Mouse (Mus musculus) spleen, adult 2 months (tissue): ENCODE measurements around the gene Ank. TPM values are rescaled to one million over a fixed set of nuclear protein-coding genes. Genes with fewer than 3 reads are reported as not detected.

ENCODE experiments used
- DNase-seq, 2 experiments: peaks; one replicate each; pipeline versions ENCODE4 v3.0.0 to v3.0.0-alpha.2; 2012 to 2021; ENCODE audit warnings: low spot score in 2 of 2, low read depth in 1 of 2
- H3K27ac ChIP-seq: fragments of 200-500 bp; 2 replicates; pipeline ENCODE4 v1.5.1; 2012; ENCODE audit warnings: low read length, inconsistent platforms; ENCODE audit not compliant: insufficient read depth
- H3K27me3 ChIP-seq: fragments of 200-500 bp; 2 replicates; pipeline ENCODE4 v1.6.1; 2012; ENCODE audit warnings: mild to moderate bottlenecking, moderate library complexity, low read length, inconsistent platforms; ENCODE audit not compliant: control insufficient read depth, insufficient read depth
- H3K36me3 ChIP-seq: fragments of 200-500 bp; 2 replicates; pipeline ENCODE4 v1.6.1; 2012; ENCODE audit warnings: mild to moderate bottlenecking, low read length, inconsistent platforms; ENCODE audit not compliant: control insufficient read depth, insufficient read depth
- H3K4me1 ChIP-seq: fragments of 200-500 bp; 2 replicates; pipeline ENCODE4 v1.6.1; 2011; ENCODE audit warnings: inconsistent platforms; ENCODE audit not compliant: control insufficient read depth, insufficient read depth, insufficient read length
- H3K4me3 ChIP-seq: fragments of 200-500 bp; 2 replicates; pipeline ENCODE4 v1.5.1; 2011; ENCODE audit warnings: mild to moderate bottlenecking, inconsistent platforms; ENCODE audit not compliant: insufficient read depth, insufficient read length; ENCODE audit errors: extremely low read depth
- CTCF ChIP-seq: fragments of 200-500 bp; IDR thresholded peaks from 2 replicates; pipeline ENCODE4 v1.5.1; 2011; ENCODE audit warnings: mild to moderate bottlenecking, inconsistent platforms; ENCODE audit not compliant: insufficient read depth, insufficient read length, insufficient replicate concordance; ENCODE audit errors: extremely low read depth
- POLR2A ChIP-seq: fragments of 200-500 bp; IDR thresholded peaks from 2 replicates; pipeline ENCODE4 v1.6.1; 2011; ENCODE audit warnings: low read depth, low read length, inconsistent platforms
- WGBS: fragments of 180-500 bp; shearing (Covaris S2); methylation state at CpG from one replicate; pipeline ENCODE4 v1.1.7; 2018; 5-methylcytosine and 5-hydroxymethylcytosine counted together
- polyA plus RNA-seq: library from polyadenylated mRNA; depleted of rRNA; stranded (reverse); fragments of >200 nt; gene quantifications from 2 replicates; pipeline ENCODE4 v1.2.3, GENCODE M21; 2012

Ank gene
- polyA plus RNA-seq, 1 experiment, result 20.2 TPM

DNA sequence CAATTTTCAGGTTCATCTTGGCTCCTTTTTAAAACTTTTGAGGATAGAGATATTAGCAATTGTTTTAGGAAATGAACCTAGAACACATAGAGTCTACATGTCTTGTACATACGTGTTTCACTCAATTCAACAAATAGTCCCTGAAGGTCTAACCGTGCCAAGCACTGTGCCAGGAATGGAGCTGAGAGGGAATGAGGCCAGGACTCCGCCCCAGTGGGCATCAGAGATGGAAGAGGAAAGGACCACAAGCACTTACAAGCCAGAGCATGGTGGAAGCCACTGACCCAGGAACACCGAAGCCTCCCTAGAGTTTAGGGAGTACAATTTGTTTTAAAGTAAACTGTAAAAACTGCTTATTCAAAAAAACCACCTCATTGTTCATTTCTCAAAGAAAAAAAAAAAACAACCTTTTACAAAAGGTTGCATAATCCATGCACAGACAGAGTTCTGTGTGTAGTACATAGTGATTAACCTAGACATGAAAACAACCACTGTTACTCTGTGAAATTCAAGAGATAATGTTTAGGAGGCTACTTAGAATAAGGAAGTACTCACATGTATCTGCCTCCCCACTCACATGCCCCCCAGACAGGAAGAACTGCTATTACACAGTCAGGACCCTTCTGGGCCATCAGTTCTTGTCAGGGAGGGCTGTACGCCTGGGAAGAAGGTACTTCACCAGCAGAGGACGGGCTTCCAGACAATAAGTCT, 154.2 kb downstream of the Ank start:
- no peak for TF ChIP-seq CTCF
- TF ChIP-seq POLR2A, result no peak
- 79% methylated on average over 6 of the region's 6 CpGs for WGBS
- no peak overlapping the region for H3K27ac ChIP-seq
- H3K4me1 ChIP-seq, result peaks cover 19% of the 10 kb centered on the region; the same call in 1 of the 2 replicates
- no peak overlapping the region for H3K4me3 ChIP-seq
- H3K36me3 ChIP-seq, result peaks cover 38% of the 10 kb centered on the region
- DNase-seq, result no peak
- H3K27me3 ChIP-seq, result no peaks in the 10 kb centered on the region

DNA sequence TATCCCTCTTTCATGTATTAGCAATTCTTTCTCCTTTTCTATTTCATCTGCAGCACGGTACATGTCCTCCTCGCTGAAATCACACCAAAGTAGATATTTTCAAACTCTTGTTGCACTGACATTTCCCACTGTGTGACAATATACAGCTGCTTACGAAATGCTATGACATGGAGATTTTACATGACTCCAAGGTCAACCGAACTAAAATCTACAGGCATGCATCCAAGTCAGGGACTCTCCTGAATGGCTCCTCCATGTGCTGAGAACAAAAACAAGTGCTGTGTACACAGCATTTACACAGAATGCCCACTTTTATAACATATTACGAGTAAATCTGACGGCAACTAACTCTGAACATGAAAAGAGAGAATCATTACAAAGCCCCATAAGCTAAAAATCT, 156.8 kb downstream of the Ank start:
- TF ChIP-seq POLR2A, result no peak
- TF ChIP-seq CTCF, result no peak
- Histone ChIP-seq H3K4me1 (peaks cover 36% of the 10 kb centered on the region; the same call in 1 of the 2 replicates), H3K36me3 (peaks cover 34% of the 10 kb centered on the region), H3K27ac (no peak overlapping the region), H3K27me3 (no peaks in the 10 kb centered on the region), H3K4me3 (no peak overlapping the region)
- no peak for DNase-seq
- WGBS, result 92% methylated on average over 6 of the region's 6 CpGs

DNA sequence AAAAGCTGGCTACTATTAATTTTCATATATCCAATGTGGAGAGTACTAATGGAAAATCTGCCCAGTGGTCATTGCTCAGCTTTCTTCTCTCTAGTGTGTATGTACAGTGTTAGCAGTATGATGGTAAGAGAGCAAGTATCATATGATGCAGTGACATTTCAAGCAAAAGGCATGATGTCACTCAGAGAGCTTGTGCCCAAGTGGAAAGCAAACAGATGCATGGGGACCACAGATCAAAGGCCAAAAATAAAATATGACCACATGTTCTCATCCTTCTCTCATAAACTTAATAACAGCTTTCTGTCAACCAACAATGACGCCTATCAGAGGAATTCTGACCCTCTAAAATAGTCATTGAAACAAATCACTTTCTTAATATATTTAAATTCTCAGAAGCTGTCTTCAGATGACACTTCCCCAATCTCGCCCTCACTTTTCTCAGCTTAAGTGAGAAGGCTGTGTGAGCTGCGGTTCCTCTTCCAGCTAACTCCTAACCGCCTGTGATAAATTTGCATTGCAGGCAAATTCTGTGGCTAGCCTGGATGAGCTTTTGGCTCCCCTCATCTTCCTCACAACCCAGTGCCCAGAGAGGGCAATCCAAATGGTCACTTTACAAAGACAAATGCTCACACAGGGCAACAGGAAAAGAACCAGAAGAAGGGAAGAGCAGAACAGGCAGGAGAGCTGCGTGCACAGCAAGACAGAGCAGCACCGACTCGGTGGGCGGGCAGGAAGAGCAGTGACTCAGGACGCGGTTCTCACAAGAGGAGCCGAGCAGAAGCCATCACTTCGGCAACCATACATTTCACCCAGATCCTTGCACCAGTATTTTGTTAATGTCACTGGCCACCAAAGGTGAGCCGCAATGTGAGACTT, 158.8 kb downstream of the Ank start:
- peak overlapping the region; percentile 65 for H3K27ac ChIP-seq
- H3K4me3 ChIP-seq, result peak overlapping the region; percentile 36; the same call in 1 of the 2 replicates
- WGBS, result 14% methylated on average over 13 of the region's 13 CpGs
- H3K36me3 ChIP-seq, result peaks cover 22% of the 10 kb centered on the region
- H3K4me1 ChIP-seq, result peaks cover 43% of the 10 kb centered on the region; the same call in 1 of the 2 replicates
- TF ChIP-seq CTCF, result no peak
- TF ChIP-seq POLR2A, result no peak
- no peaks in the 10 kb centered on the region for H3K27me3 ChIP-seq
- DNase-seq, result peak; percentile 71 to 72

DNA sequence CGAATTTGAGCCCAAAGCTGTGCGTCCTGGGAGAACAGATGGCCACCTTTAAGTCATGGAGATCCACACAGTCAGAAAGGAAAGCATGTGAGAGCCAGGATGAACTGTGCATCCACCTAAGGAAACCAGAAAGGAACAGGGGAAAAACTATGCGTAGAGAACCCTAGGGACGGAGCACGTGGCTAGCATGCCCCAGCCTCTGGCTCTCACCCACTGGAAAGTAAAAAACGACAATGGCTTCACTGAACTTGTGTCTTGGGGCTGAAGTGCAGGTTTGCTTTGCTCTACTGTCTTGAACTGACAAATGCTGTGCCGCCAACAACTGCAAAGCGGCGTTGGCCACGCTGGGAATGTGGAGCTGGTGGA, 159.4 kb downstream of the Ank start:
- H3K27me3 ChIP-seq, result no peaks in the 10 kb centered on the region
- TF ChIP-seq CTCF (no peak), POLR2A (no peak)
- 60% methylated on average over 10 of the region's 10 CpGs for WGBS
- peak overlapping the region; percentile 36; the same call in 1 of the 2 replicates for H3K4me3 ChIP-seq
- no peak for DNase-seq
- H3K36me3 ChIP-seq, result peaks cover 20% of the 10 kb centered on the region
- H3K27ac ChIP-seq, result peak overlapping the region; percentile 65
- H3K4me1 ChIP-seq, result peaks cover 43% of the 10 kb centered on the region; the same call in 1 of the 2 replicates

DNA sequence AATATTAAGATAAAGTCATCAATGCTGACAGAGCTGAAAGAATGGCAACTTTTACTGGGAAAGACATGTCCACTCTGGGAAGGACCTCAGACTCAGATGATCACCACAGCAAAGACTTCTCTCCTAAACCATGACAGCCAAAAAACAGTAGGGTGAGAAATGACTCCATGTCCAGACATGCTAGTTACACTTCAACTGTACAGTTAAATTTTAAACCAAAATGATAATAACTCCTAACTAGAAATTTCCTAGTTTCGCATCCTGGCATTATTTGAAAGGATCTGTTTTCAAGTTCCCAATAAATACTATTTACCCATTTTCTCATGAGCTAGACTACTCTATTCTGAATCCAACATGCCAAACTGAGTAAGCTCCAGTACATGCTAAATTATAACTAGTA, 159.8 kb downstream of the Ank start:
- no peak overlapping the region; the same call in 1 of the 2 replicates for H3K27ac ChIP-seq

DNA sequence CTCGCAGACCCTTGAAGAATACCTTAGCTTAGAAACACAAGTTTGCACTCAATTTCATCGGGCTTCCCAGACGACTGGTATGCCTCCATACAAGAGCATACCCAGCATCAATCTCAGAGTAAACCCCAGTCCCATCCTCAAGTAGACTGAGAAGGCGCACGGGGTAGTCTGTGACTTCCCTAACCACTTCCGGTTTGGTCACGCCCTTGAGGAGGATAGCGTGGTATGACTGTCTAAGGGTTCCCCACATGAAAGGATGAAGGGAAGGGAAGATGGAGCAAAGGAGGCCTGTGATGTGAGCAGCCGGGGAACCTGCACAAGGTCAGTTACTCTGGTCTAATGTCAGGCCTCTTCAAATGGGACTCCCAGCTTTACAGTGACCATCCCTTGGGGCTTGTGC, 161.3 kb downstream of the Ank start:
- DNase-seq, result peak; percentile 33 to 64
- Histone ChIP-seq H3K4me3 (peak overlapping the region; percentile 20; the same call in 1 of the 2 replicates), H3K36me3 (peaks cover 7% of the 10 kb centered on the region; the same call in 1 of the 2 replicates), H3K27me3 (no peaks in the 10 kb centered on the region), H3K27ac (0 out of 2 replicates have a peak overlapping the region, but pooled peaks have one; percentile 41), H3K4me1 (peaks cover 38% of the 10 kb centered on the region; the same call in 1 of the 2 replicates)
- 26% methylated on average over 9 of the region's 9 CpGs for WGBS
- TF ChIP-seq CTCF (no peak), POLR2A (no peak)

More for the DNA sequence above, 159.8 kb downstream of the Ank start:
- Histone ChIP-seq H3K36me3 (peaks cover 15% of the 10 kb centered on the region), H3K4me1 (peaks cover 39% of the 10 kb centered on the region; the same call in 1 of the 2 replicates), H3K27me3 (no peaks in the 10 kb centered on the region), H3K4me3 (no peak overlapping the region)
- WGBS, result 92% methylated on average over 1 of the region's 1 CpGs
- TF ChIP-seq POLR2A (no peak), CTCF (no peak)
- no peak for DNase-seq
